Mouse (Mus musculus): ENCODE results near the gene Iqcj. TPM values are rescaled to one million over a fixed set of nuclear protein-coding genes. Genes with fewer than 3 reads are reported as not detected.

The Iqcj gene
- polyA plus RNA-seq, 1 experiment = not detected

DNA sequence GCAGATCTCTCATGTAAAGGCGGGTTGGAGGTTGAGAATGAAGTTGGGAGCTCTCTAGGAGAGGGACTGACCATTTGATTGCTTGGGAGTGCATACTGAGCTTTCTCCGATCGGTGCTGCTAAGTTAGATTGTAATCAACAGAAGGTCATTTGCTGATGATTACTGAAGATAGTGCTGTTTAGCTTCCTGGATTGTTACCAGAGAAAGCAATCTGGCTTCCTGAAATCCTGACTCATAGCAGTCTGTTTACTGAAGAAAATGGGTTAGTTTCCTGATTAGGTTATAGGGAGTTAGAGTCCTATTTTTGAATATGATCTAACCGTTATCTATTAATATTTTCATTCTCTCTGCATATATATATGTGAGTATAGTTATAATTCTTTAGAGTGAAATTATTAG, 209.3 kb downstream of the Iqcj start:
- TF ChIP-seq CTCF (IDR thresholded peaks at IDR 0.05; ENCODE audit: borderline replicate concordance, insufficient read depth, low read length) = no peak
- TF ChIP-seq POLR2A (IDR thresholded peaks at IDR 0.05; ENCODE audit: low read depth, low read length) = no peak
- H3K4me1 ChIP-seq (ENCODE audit: control insufficient read depth, insufficient read depth, low read length) = no peaks in the 10 kb centered on the region; the same call in 1 of the 2 replicates
- H3K4me3 ChIP-seq (ENCODE audit: insufficient read depth, low read length) = no peak overlapping the region
- no peak overlapping the region for H3K27ac ChIP-seq (ENCODE audit: insufficient read depth, low read length)

DNA sequence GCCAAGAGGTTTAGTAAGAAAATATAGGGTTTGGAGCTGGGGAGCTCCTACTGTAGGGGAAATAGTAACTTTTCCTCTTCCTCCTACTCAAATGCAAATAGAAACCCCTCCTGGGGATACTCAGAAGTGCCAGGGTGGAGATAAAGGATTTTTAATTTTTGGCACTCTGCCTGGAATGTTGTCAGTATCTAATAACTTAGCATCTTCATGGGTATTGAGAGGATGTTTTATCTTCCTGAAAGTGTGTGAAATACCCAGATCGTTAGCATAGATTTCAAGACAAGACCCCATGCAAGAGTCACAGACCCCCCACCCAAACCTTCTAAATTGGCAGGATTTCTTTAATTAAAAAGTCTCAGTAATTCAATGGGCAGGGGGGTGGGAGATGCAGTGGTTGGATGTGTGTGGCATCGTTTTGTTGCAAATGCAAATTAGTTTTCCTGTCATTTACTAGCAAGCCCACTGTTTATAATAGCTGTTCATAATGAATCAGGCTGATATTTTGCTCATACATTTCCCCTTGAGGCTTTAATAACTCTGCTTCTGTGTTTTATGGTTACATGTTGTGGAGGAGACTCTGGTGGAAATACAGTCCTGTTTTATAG, 213.2 kb downstream of the Iqcj start:
- Histone ChIP-seq H3K4me3 (ENCODE audit: insufficient read depth, low read length) (no peak overlapping the region), H3K4me1 (ENCODE audit: control insufficient read depth, insufficient read depth, low read length) (no peaks in the 10 kb centered on the region; the same call in 1 of the 2 replicates), H3K27ac (ENCODE audit: insufficient read depth, low read length) (no peak overlapping the region)
- TF ChIP-seq CTCF (IDR thresholded peaks at IDR 0.05; ENCODE audit: borderline replicate concordance, insufficient read depth, low read length) (no peak), POLR2A (IDR thresholded peaks at IDR 0.05; ENCODE audit: low read depth, low read length) (no peak)

Other genes with a start within 250 kb of the Iqcj start
- gene Iqschfp, start within 50 bp of the Iqcj start, polyA plus RNA-seq (2011; ENCODE audit: insufficient read length, low read depth, missing spikeins) = not detected in 2 replicates
- 47.5 and 47.7 TPM in 2 replicates for gene Schip1, start 172.6 kb downstream of the Iqcj start, polyA plus RNA-seq (2011; ENCODE audit: insufficient read length, low read depth, missing spikeins)